Mouse (Mus musculus) liver, embryonic 11.5 days (tissue): ENCODE results near the gene Ccdc170. TPM values are rescaled to one million over a fixed set of nuclear protein-coding genes. Genes with fewer than 3 reads are reported as not detected.

Experiments
- ATAC-seq: fragments of 200-750 bp; cut with Nextera tagmentation; replicated peaks from 2 replicates; pipeline ENCODE4 v1.8.0; 2017; ENCODE audit warnings: moderate number of reproducible peaks, mild to moderate bottlenecking, moderate TSS enrichment, moderate library complexity; ENCODE audit not compliant: low FRiP score
- DNase-seq: peaks from one replicate; pipeline ENCODE4 v3.0.0-alpha.2; 2017; ENCODE audit warnings: low spot score
- H3K27ac ChIP-seq: fragments of 300-500 bp; sonication (generic); 2 replicates; pipeline ENCODE4 v1.5.1; 2014; ENCODE audit warnings: mild to moderate bottlenecking, low read depth, low read length, control low read depth
- H3K27me3 ChIP-seq: fragments of 300-500 bp; sonication (generic); replicated peaks from 2 replicates; pipeline ENCODE4 v1.6.1; 2014; ENCODE audit warnings: low read length, mixed read lengths; ENCODE audit not compliant: control insufficient read depth, insufficient read depth
- H3K36me3 ChIP-seq: fragments of 300-500 bp; sonication (generic); 2 replicates; pipeline ENCODE4 v1.6.1; 2014; ENCODE audit warnings: mild to moderate bottlenecking, low read length, moderate library complexity, mixed read lengths; ENCODE audit not compliant: control insufficient read depth, insufficient read depth
- H3K4me1 ChIP-seq: fragments of 300-500 bp; sonication (generic); replicated peaks from 2 replicates; pipeline ENCODE4 v1.6.1; 2014; ENCODE audit warnings: low read length, mixed read lengths; ENCODE audit not compliant: control insufficient read depth, insufficient read depth
- H3K4me2 ChIP-seq: fragments of 300-500 bp; sonication (generic); 2 replicates; pipeline ENCODE4 v1.6.1; 2014; ENCODE audit warnings: mild to moderate bottlenecking, control low read depth, moderate library complexity
- H3K4me3 ChIP-seq: fragments of 300-500 bp; sonication (generic); 2 replicates; pipeline ENCODE4 v1.5.1; 2014; ENCODE audit warnings: low read depth, low read length, control low read depth
- H3K9ac ChIP-seq: fragments of 300-500 bp; sonication (generic); 2 replicates; pipeline ENCODE4 v1.6.1; 2014; ENCODE audit warnings: low read depth, low read length, control low read depth
- H3K9me3 ChIP-seq: fragments of 300-500 bp; sonication (generic); 2 replicates; pipeline ENCODE4 v1.6.1; 2016; ENCODE audit warnings: low read length, inconsistent platforms, mixed read lengths; ENCODE audit not compliant: control insufficient read depth
- WGBS: fragments of 180-500 bp; shearing (Covaris S2); extraction: QIAGEN DNeasy Blood & Tissue Kit; methylation state at CpG from one replicate; pipeline ENCODE4 v1.1.7; 2014; 5-methylcytosine and 5-hydroxymethylcytosine counted together
- polyA plus RNA-seq: library from polyadenylated mRNA; unstranded; fragments of >200 nt; fragmentation: Nextera tagmentation; extraction: Ambion mirVana; gene quantifications from 2 replicates; pipeline ENCODE4 v1.2.1, GENCODE M21; 2014

Ccdc170 gene
- polyA plus RNA-seq, 1 experiment from 2014 or later = not detected

- Histone ChIP-seq H3K9ac (no peak overlapping the region), H3K9me3 (no peaks in the 10 kb centered on the region), H3K4me2 (no peak overlapping the region), H3K27ac (no peak overlapping the region), H3K36me3 (no peaks in the 10 kb centered on the region), H3K4me1 (no peaks in the 10 kb centered on the region), H3K4me3 (no peak overlapping the region), H3K27me3 (no peaks in the 10 kb centered on the region)
- ATAC-seq (no peak), DNase-seq (no peak)
- 87% methylated on average over 3 of the region's 3 CpGs for WGBS
Measured at GRCm38 (mm10) chr10:4475431-4475830, 6.9 kb upstream of the Ccdc170 start.

DNA sequence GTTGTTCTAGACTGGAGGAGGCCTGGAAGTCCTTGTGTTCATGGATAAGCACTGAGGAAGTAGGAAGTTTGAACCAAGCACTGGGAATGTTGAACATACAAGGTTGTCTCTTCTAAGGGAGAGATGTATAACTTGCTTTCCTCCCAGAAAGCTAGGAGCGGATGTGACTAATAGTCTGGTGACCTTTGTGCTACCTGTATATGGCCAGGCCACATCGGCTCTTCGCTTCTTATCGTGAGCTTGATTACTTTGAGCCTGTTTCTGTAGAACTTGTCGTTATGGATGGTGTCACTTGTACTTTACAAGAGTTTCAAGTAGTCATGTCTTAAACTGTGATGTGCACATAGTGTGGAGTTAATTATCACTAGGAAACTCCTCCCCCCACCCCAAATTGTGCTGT is 5.7 kb upstream of the Ccdc170 start:
- Histone ChIP-seq H3K4me1 (no peaks in the 10 kb centered on the region), H3K9me3 (no peaks in the 10 kb centered on the region), H3K4me3 (no peak overlapping the region), H3K36me3 (no peaks in the 10 kb centered on the region), H3K27ac (no peak overlapping the region), H3K9ac (no peak overlapping the region), H3K27me3 (no peaks in the 10 kb centered on the region), H3K4me2 (no peak overlapping the region)
- 88% methylated on average over 5 of the region's 5 CpGs for WGBS
- no peak for DNase-seq
- ATAC-seq = no peak

GRCm38 (mm10) chr10:4480929-4481328 is 1.4 kb upstream of the Ccdc170 start:
- no peaks in the 10 kb centered on the region for H3K27me3 ChIP-seq
- H3K4me2 ChIP-seq = no peak overlapping the region
- H3K9ac ChIP-seq = no peak overlapping the region
- no peaks in the 10 kb centered on the region for H3K36me3 ChIP-seq
- no peak overlapping the region for H3K27ac ChIP-seq
- H3K4me3 ChIP-seq = no peak overlapping the region
- 72% methylated on average over 3 of the region's 3 CpGs for WGBS
- H3K9me3 ChIP-seq = no peaks in the 10 kb centered on the region
- no peaks in the 10 kb centered on the region for H3K4me1 ChIP-seq
- ATAC-seq (no peak), DNase-seq (no peak)

DNA sequence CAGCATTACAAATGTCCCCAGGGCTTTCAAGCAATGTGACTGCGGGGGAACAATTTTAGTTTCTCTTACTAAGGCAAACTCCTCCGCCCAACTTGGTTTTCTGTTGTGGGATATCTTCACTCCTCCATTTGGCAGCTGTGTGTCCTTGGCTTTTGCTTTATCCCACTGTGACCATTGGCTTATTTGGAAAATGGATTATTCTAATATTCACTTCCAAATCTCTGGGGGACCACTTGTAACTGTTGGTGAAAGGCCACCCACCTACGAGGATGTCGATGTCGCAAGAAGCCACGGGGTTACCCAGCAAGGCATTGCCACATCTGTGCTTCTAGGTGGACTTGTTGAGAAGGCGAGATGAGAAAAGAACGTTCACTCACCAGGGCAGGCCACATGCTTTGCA is 607 bp upstream of the Ccdc170 start:
- 72% methylated on average over 8 of the region's 8 CpGs for WGBS
- Histone ChIP-seq H3K4me2 (no peak overlapping the region), H3K4me1 (no peaks in the 10 kb centered on the region), H3K27me3 (no peaks in the 10 kb centered on the region), H3K36me3 (no peaks in the 10 kb centered on the region), H3K9ac (no peak overlapping the region), H3K27ac (no peak overlapping the region), H3K9me3 (no peaks in the 10 kb centered on the region), H3K4me3 (no peak overlapping the region)
- DNase-seq (no peak), ATAC-seq (no peak)

- H3K4me1 ChIP-seq = no peaks in the 10 kb centered on the region
- H3K9ac ChIP-seq = no peak overlapping the region
- no peaks in the 10 kb centered on the region for H3K9me3 ChIP-seq
- no peaks in the 10 kb centered on the region for H3K36me3 ChIP-seq
- no peak for ATAC-seq
- 86% methylated on average over 1 of the region's 1 CpGs for WGBS
- no peak overlapping the region for H3K4me3 ChIP-seq
- no peak for DNase-seq
- no peaks in the 10 kb centered on the region for H3K27me3 ChIP-seq
- H3K4me2 ChIP-seq = no peak overlapping the region
- H3K27ac ChIP-seq = no peak overlapping the region
Measured at GRCm38 (mm10) chr10:4483848-4484247, 1.5 kb downstream of the Ccdc170 start.

- no peak for DNase-seq
- 55% methylated on average over 9 of the region's 9 CpGs for WGBS
Measured at GRCm38 (mm10) chr10:4484986-4485385, 2.7 kb downstream of the Ccdc170 start.

DNA sequence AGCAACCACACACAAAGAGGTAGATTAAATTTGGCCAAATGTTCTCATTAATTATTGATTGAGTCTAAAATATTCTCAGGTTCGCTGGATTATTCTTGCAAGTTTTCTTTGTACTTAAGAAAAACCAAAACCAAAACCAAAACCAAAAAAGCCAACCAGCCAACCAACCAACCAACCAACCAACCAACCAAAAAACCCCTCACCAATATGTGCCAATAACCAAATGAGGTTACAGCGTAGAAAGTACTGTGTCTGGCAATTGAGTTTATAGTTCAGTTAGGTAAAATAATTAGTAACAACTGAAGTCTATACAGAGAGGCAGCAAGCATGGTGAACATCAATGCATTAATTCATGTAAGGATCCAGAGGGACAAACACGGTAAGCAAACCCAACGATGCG is 7.6 kb downstream of the Ccdc170 start:
- Histone ChIP-seq H3K27ac (no peak overlapping the region), H3K27me3 (no peaks in the 10 kb centered on the region), H3K9me3 (no peaks in the 10 kb centered on the region), H3K9ac (no peak overlapping the region), H3K4me1 (0 out of 2 replicates have a peak, but pooled peaks cover 6% of the 10 kb centered on the region), H3K4me3 (no peak overlapping the region), H3K4me2 (no peak overlapping the region), H3K36me3 (no peaks in the 10 kb centered on the region)
- DNase-seq (no peak), ATAC-seq (no peak)
- WGBS = 84% methylated on average over 5 of the region's 5 CpGs

More at GRCm38 (mm10) chr10:4484986-4485385, 2.7 kb downstream of the Ccdc170 start:
- Histone ChIP-seq H3K36me3 (no peaks in the 10 kb centered on the region), H3K27ac (no peak overlapping the region), H3K4me2 (no peak overlapping the region), H3K4me3 (no peak overlapping the region), H3K9ac (no peak overlapping the region), H3K27me3 (no peaks in the 10 kb centered on the region), H3K9me3 (no peaks in the 10 kb centered on the region), H3K4me1 (no peaks in the 10 kb centered on the region)
- ATAC-seq = no peak

DNA sequence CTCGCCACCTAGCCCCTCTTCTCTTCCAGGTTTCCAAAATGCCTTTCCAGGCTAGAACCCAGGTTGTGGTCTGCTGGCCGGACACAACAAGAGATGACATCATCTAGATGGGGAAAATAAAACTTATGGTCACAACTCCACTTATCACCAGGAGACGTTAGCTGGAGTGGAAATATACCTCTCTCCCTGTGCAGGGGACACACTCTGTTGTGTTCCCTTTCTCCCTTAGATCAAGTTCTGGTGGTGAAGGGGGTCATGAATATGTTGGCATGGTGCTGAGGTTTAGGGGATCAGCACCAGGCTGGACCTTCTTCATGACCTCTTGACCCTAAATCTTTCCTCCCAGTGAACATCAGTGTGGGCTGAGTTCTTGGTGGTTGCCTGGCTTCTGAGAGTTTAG is 9.0 kb downstream of the Ccdc170 start:
- no peaks in the 10 kb centered on the region for H3K9me3 ChIP-seq
- no peaks in the 10 kb centered on the region for H3K36me3 ChIP-seq
- no peak for DNase-seq
- no peaks in the 10 kb centered on the region for H3K27me3 ChIP-seq
- peak; percentile 67; the same call in 1 of the 2 replicates for ATAC-seq
- H3K4me3 ChIP-seq = no peak overlapping the region
- no peak overlapping the region for H3K27ac ChIP-seq
- H3K4me1 ChIP-seq = 0 out of 2 replicates have a peak, but pooled peaks cover 6% of the 10 kb centered on the region
- no peak overlapping the region for H3K9ac ChIP-seq
- 40% methylated on average over 2 of the region's 3 CpGs for WGBS
- H3K4me2 ChIP-seq = no peak overlapping the region; the same call in 1 of the 2 replicates

DNA sequence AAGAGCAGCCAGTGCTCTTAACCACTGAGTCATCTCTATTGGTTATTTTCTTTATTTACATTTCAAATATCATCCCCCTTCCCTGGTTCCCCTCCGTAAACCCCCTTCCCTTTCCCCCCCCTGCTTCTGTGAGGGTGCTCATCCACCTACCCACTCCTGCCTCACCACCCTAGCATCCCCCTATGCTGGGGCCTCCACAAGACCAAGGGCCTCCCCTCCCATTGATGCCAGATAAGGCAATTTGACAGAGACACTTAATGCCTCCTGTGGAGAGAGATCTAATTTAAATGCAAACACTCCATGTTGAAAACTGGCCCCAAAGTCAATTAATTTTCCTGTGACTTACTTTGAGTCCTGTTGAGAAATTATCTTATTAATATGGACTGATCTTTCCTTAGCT is 9.7 kb downstream of the Ccdc170 start:
- Histone ChIP-seq H3K27ac (no peak overlapping the region), H3K9ac (no peak overlapping the region), H3K4me3 (no peak overlapping the region), H3K36me3 (no peaks in the 10 kb centered on the region), H3K9me3 (no peaks in the 10 kb centered on the region), H3K27me3 (no peaks in the 10 kb centered on the region), H3K4me1 (0 out of 2 replicates have a peak, but pooled peaks cover 6% of the 10 kb centered on the region), H3K4me2 (no peak overlapping the region)
- DNase-seq = no peak
- ATAC-seq = peak; percentile 66; the same call in 1 of the 2 replicates
- 53% methylated on average over 1 of the region's 1 CpGs for WGBS
